Mouse (Mus musculus) intestine, embryonic 15.5 days (tissue): Measurements from ENCODE around the gene S100a2. TPM values are rescaled to one million over a fixed set of nuclear protein-coding genes. Genes with fewer than 3 reads are reported as not detected.

Experiments used
- ATAC-seq: fragments of 200-750 bp; cut with Nextera tagmentation; 2 replicates; pipeline ENCODE4 v1.8.0; 2017; ENCODE audit warnings: moderate TSS enrichment, moderate library complexity
- H3K27ac ChIP-seq: fragments of 300-500 bp; sonication (generic); 2 replicates; pipeline ENCODE4 v1.5.1; 2015; ENCODE audit warnings: mild to moderate bottlenecking, inconsistent platforms
- H3K27me3 ChIP-seq: fragments of 300-500 bp; sonication (generic); replicated peaks from 2 replicates; pipeline ENCODE4 v1.6.1; 2015; ENCODE audit warnings: inconsistent platforms
- H3K36me3 ChIP-seq: fragments of 300-500 bp; sonication (generic); 2 replicates; pipeline ENCODE4 v1.6.1; 2015; ENCODE audit warnings: inconsistent platforms
- H3K4me1 ChIP-seq: fragments of 300-500 bp; sonication (generic); replicated peaks from 2 replicates; pipeline ENCODE4 v1.6.1; 2015; ENCODE audit warnings: inconsistent platforms
- H3K4me2 ChIP-seq: fragments of 300-500 bp; sonication (generic); replicated peaks from 2 replicates; pipeline ENCODE4 v1.6.1; 2015; ENCODE audit warnings: mild to moderate bottlenecking, inconsistent platforms
- H3K4me3 ChIP-seq: fragments of 300-500 bp; sonication (generic); replicated peaks from 2 replicates; pipeline ENCODE4 v1.5.1; 2015; ENCODE audit warnings: inconsistent platforms
- H3K9ac ChIP-seq: fragments of 300-500 bp; sonication (generic); 2 replicates; pipeline ENCODE4 v1.6.1; 2015; ENCODE audit warnings: inconsistent platforms
- H3K9me3 ChIP-seq: fragments of 300-500 bp; sonication (generic); 2 replicates; pipeline ENCODE4 v1.6.1; 2016; ENCODE audit warnings: inconsistent platforms
- WGBS: fragments of 180-500 bp; shearing (Covaris S2); methylation state at CpG from one replicate; pipeline ENCODE4 v1.1.7; 2015; 5-methylcytosine and 5-hydroxymethylcytosine counted together
- polyA plus RNA-seq: library from polyadenylated mRNA; unstranded; fragments of >200 nt; fragmentation: Nextera tagmentation; extraction: Ambion mirVana; gene quantifications from 2 replicates; pipeline ENCODE4 v1.2.1, GENCODE M21; 2015

S100a2 gene
- polyA plus RNA-seq, 1 experiment from 2014 or later = not detected

DNA sequence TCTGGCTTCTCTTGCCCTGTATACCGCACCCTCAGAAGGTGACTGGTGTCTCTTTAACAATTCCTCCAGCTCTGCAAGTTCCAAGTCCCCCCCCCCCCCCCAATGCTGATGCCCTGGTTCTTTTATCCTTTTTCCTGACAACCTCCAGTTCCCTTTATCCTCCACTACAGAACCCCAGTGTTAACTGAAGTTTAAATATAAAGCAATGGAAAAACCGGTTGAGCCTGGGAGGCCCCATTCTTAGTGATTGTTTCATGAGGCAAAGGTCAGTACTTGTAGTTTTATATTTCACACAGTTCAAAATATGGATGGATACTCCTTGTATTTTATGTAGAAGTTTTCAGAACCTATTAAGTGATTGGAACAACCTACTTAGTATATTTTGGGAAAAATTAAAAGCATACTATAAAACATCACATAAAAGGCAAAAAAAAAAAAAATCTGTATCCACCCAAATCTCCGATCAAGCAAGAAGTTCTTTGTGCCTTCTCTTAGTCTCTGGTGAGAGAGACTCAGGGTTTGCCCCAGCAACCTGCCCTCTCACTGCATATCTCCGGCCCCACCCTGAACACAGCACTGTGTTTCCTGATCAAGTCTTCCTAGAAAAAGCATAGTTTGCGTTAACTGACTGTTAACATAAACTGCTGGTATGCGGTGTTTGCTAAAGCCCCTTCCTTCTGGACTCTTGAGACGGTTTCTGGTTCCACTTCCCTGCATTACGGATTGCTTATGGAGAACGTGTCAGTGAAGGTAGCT lies 36.4 kb downstream of the S100a2 start:
- no peak overlapping the region for H3K9ac ChIP-seq
- H3K4me3 ChIP-seq = no peak overlapping the region
- H3K4me1 ChIP-seq = peaks cover 19% of the 10 kb centered on the region
- WGBS = 38% methylated on average over 9 of the region's 9 CpGs
- no peaks in the 10 kb centered on the region for H3K9me3 ChIP-seq
- H3K27ac ChIP-seq = peak overlapping the region; percentile 88
- H3K36me3 ChIP-seq = no peaks in the 10 kb centered on the region
- no peaks in the 10 kb centered on the region for H3K27me3 ChIP-seq
- peak overlapping the region; percentile 42 for H3K4me2 ChIP-seq
- ATAC-seq = peak; percentile 89

DNA sequence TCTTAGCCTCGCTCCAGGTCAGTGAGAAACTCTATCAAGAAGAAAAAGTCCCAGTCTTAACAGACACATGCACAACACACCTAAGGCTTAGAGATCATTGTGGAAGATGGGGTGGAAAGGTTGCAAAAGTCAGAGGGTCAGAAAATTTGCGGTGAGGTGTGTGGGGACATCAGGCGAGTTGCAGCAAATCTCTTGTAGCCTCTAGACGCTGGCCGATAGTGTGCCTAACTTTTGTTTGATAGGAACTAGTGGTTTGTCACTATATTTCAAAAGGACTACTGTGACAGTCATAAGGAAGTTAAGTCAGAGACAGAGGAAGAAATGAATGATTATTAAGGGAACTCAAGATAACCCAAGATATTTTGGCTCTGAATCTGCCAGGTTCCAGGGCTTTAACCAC lies 37.3 kb downstream of the S100a2 start:
- Histone ChIP-seq H3K4me2 (peak overlapping the region; percentile 27), H3K4me1 (peaks cover 19% of the 10 kb centered on the region), H3K36me3 (no peaks in the 10 kb centered on the region), H3K27me3 (no peaks in the 10 kb centered on the region), H3K9ac (no peak overlapping the region), H3K9me3 (no peaks in the 10 kb centered on the region), H3K4me3 (no peak overlapping the region), H3K27ac (peak overlapping the region; percentile 82)
- 89% methylated on average over 5 of the region's 5 CpGs for WGBS
- no peak for ATAC-seq

DNA sequence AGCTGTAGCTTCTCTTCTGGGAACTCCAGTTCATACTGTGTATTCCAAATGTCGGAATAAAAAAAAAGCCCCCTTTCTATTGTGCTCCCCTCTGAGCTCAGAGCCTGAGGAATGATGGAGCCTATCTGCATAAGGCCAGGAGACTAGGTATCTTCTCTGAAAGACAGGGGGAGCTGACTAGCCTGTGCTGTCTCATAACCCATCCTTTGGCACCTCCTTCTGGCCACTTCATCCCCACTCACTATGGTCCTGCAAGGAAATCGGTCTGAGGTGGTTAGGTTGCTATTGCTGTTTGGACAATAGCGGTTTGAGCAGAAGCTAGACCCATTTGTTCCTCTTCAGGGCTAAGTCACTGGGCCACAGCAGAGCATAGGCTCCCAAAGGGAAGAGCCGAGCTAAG lies 37.8 kb downstream of the S100a2 start:
- H3K9me3 ChIP-seq = no peaks in the 10 kb centered on the region
- no peaks in the 10 kb centered on the region for H3K27me3 ChIP-seq
- no peak overlapping the region for H3K27ac ChIP-seq
- H3K4me3 ChIP-seq = no peak overlapping the region
- 48% methylated on average over 4 of the region's 4 CpGs for WGBS
- H3K4me2 ChIP-seq = no peak overlapping the region
- no peak overlapping the region for H3K9ac ChIP-seq
- peaks cover 19% of the 10 kb centered on the region for H3K4me1 ChIP-seq
- peak; percentile 64 for ATAC-seq
- no peaks in the 10 kb centered on the region for H3K36me3 ChIP-seq

DNA sequence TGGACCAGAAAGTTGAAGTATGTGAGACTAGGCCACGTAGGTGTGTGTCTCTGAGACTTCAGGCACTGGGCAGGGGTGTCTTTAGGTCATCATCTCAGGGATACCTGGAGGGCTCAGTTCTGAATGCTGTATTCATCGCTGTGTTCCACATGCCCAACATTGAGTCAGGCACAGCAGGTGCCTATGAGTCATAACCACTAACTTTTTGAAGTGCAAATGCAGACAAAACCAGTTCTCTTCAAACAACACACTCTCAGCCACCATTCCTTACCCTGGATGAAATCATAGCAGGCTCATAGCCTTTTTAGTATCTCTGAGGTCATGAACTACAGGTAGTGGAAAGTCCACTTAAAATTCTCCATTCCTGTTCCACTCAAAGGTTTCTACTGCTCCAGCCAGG lies 39.3 kb downstream of the S100a2 start:
- 93% methylated on average over 2 of the region's 2 CpGs for WGBS
- Histone ChIP-seq H3K27ac (no peak overlapping the region), H3K9ac (no peak overlapping the region), H3K36me3 (no peaks in the 10 kb centered on the region), H3K27me3 (no peaks in the 10 kb centered on the region), H3K4me3 (no peak overlapping the region), H3K9me3 (no peaks in the 10 kb centered on the region), H3K4me1 (peaks cover 5% of the 10 kb centered on the region; the same call in 1 of the 2 replicates), H3K4me2 (no peak overlapping the region)
- ATAC-seq = no peak

DNA sequence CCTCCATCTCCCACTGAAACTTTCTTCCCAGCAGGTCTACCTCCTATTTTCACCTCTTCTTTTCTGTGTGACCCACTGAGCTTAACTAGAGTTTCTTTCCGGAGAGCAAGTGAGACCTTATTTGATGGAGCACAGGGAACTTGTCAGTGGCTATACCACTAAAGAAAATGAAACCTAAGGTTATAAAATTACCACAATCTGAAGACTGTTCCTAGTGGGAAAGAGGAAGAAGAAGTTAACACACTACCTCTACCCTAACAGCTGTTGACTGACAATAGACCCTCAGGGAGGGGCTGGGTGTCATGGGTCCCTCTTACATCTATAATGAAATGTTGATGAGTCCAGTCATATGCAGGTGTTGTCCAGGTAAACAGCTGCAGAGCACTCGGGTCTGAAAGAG lies 41.9 kb downstream of the S100a2 start:
- H3K4me1 ChIP-seq = no peaks in the 10 kb centered on the region
- H3K4me3 ChIP-seq = no peak overlapping the region
- 83% methylated on average over 2 of the region's 2 CpGs for WGBS
- ATAC-seq = no peak
- no peak overlapping the region for H3K27ac ChIP-seq
- H3K27me3 ChIP-seq = no peaks in the 10 kb centered on the region
- no peaks in the 10 kb centered on the region for H3K36me3 ChIP-seq
- H3K4me2 ChIP-seq = no peak overlapping the region
- H3K9me3 ChIP-seq = no peaks in the 10 kb centered on the region
- no peak overlapping the region for H3K9ac ChIP-seq

DNA sequence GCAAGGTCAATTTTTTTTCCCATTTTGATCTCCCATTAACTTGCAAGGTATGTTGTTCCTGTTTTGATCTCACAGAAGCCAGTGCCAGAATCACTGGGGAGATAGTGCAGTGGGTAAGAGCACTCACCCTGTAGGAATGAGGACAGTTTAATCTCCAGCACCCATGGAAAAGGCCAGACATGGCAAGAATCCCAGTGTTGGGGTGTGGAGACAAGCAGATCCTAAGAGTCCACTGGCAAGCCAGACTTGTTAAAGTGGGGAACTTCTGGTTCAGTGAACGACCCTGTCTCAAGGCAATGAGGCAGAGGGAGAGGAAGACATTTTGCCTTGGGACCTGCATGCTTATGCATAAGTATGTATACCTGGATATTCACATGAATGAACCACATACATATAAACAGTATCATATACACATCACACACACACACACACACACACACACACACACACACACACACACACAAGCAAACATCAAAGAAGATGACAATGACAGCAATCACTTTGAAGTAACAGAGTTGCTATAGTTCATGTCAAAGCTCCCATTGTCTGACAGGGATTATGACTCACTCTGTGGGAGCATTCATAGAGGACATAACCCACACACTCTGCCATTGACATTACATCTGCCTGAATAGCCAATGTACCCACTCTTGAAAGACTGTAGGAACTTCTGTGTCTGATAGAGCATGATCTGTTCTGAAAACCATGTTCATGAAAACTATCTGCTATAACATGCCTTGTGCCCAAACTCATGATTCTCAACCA lies 48.6 kb downstream of the S100a2 start:
- Histone ChIP-seq H3K9me3 (no peaks in the 10 kb centered on the region), H3K36me3 (no peaks in the 10 kb centered on the region), H3K4me1 (no peaks in the 10 kb centered on the region), H3K27ac (no peak overlapping the region), H3K9ac (no peak overlapping the region), H3K4me2 (no peak overlapping the region), H3K27me3 (no peaks in the 10 kb centered on the region), H3K4me3 (no peak overlapping the region)
- no peak for ATAC-seq
- 60% methylated on average over 1 of the region's 1 CpGs for WGBS

DNA sequence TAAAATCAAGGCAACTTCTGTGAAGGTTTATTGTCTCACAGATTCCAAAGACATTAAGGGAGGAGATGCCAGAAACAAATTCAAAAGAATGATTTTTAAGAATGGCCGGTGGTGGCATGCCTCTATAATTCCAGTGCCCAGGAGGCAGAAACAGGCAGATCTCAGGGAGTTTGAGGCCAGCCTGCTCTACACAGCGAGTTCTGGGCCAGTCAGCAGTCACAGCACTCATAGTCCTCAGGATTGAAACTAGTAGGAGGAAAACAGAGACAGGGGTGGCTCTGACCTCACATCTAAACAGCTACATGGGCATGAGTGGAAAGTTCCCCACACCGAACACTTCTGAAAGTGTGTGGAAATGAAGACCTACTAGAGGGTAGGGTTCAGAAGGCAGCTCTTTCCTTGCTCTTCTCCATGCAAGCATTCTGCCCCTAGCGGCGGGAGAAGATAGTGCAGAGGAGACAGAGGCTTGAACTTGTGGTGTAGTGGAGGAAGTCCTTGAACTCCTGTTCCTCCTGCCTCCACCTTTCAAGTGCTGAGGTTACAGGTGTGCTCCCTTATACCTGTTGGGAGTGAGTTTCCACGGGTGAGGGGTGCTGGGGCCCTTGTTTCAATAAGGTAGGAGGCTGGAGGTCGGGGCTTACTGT lies 49.6 kb downstream of the S100a2 start:
- no peak for ATAC-seq
- Histone ChIP-seq H3K27me3 (no peaks in the 10 kb centered on the region), H3K27ac (no peak overlapping the region), H3K9me3 (no peaks in the 10 kb centered on the region), H3K9ac (no peak overlapping the region), H3K4me1 (no peaks in the 10 kb centered on the region), H3K4me3 (no peak overlapping the region), H3K4me2 (no peak overlapping the region), H3K36me3 (no peaks in the 10 kb centered on the region)
- WGBS = 52% methylated on average over 7 of the region's 7 CpGs

DNA sequence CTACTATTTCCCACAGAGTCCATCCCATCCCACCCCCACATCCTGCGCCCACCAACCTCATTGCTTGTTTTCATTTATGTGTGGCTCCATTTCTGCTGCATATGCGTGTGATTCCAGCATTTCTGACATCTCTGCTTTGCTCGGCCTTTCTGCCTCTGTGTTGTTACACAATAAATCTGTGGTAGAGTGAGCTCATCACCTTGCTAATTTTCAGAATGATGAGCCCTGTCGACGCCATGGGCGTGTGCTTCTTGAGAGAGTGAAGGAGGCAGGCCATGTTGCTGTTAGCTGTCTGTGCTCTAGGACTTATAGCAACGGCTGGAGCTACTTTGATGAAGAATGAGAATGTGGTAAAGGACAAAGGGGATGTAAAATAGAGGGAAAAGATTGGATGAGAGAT lies 50.9 kb downstream of the S100a2 start:
- Histone ChIP-seq H3K9me3 (no peaks in the 10 kb centered on the region), H3K9ac (no peak overlapping the region), H3K4me2 (no peak overlapping the region), H3K4me1 (no peaks in the 10 kb centered on the region), H3K27me3 (no peaks in the 10 kb centered on the region), H3K36me3 (no peaks in the 10 kb centered on the region), H3K4me3 (no peak overlapping the region), H3K27ac (no peak overlapping the region)
- WGBS = 79% methylated on average over 7 of the region's 7 CpGs
- no peak for ATAC-seq

Other genes starting within 250 kb of the S100a2 start
- gene Slc27a3, start 200.3 kb upstream of the S100a2 start, polyA plus RNA-seq = 10.6 and 12.4 TPM in 2 replicates
- 28.6 and 29.8 TPM in 2 replicates for gene Ints3, start 156.6 kb upstream of the S100a2 start, polyA plus RNA-seq
- 5.7 and 6.2 TPM in 2 replicates for gene Npr1, start 124.4 kb upstream of the S100a2 start, polyA plus RNA-seq
- 146 and 157 TPM in 2 replicates for gene Ilf2, start 114.1 kb upstream of the S100a2 start, polyA plus RNA-seq
- gene Snapin, start 99.2 kb upstream of the S100a2 start, polyA plus RNA-seq = 69.8 and 74.0 TPM in 2 replicates
- 117 and 125 TPM in 2 replicates for gene Chtop, start 80.7 kb upstream of the S100a2 start, polyA plus RNA-seq
- gene S100a1, start 75.9 kb upstream of the S100a2 start, polyA plus RNA-seq = 82.3 and 109 TPM in 2 replicates
- gene S100a13, start 75.8 kb upstream of the S100a2 start, polyA plus RNA-seq = 35.6 and 36.3 TPM in 2 replicates
- gene S100a14, start 63.4 kb upstream of the S100a2 start, polyA plus RNA-seq = 6.3 and 8.5 TPM in 2 replicates
- 109 and 122 TPM in 2 replicates for gene S100a16, start 53.0 kb upstream of the S100a2 start, polyA plus RNA-seq
- 0.29 and 0.53 TPM in 2 replicates for gene S100a3, start 29.7 kb upstream of the S100a2 start, polyA plus RNA-seq
- gene Gm42674, start 11.7 kb downstream of the S100a2 start, polyA plus RNA-seq = not detected in 2 replicates
- 4.4 and 8.2 TPM in 2 replicates for gene S100a4, start 13.5 kb downstream of the S100a2 start, polyA plus RNA-seq
- 15.0 and 15.7 TPM in 2 replicates for gene S100a5, start 18.3 kb downstream of the S100a2 start, polyA plus RNA-seq
- gene S100a6, start 22.6 kb downstream of the S100a2 start, polyA plus RNA-seq = 412 and 430 TPM in 2 replicates
- gene S100a7a, start 63.8 kb downstream of the S100a2 start, polyA plus RNA-seq = 0.13 and 0.44 TPM in 2 replicates
- 30.3 and 46.1 TPM in 2 replicates for gene S100a8, start 78.7 kb downstream of the S100a2 start, polyA plus RNA-seq
- gene S100a9, start 105.5 kb downstream of the S100a2 start, polyA plus RNA-seq = 17.5 and 30.8 TPM in 2 replicates
- gene Pglyrp4, start 136.7 kb downstream of the S100a2 start, polyA plus RNA-seq = not detected in 2 replicates
- gene Gm5849, start 187.6 kb downstream of the S100a2 start, polyA plus RNA-seq = not detected in 2 replicates